Mouse (Mus musculus): Measurements from ENCODE around the gene Kremen2. TPM values are rescaled to one million over a fixed set of nuclear protein-coding genes. Genes with fewer than 3 reads are reported as not detected.
A peak's percentile ranks its signal among the peaks of the same experiment; 100 is the strongest.

The Kremen2 gene
- polyA plus RNA-seq, 1 experiment from 2014 or later, result 0.41 TPM

GRCm38 (mm10) chr17:23719455-23719854, 26.2 kb downstream of the Kremen2 start:
- Histone ChIP-seq H3K9me3 (ENCODE audit: low read length) (no peaks in the 10 kb centered on the region), H3K4me1 (ENCODE audit: insufficient read depth, low read depth, low read length) (no peaks in the 10 kb centered on the region), H3K27me3 (replicated peaks; ENCODE audit: insufficient read depth, low read length) (no peaks in the 10 kb centered on the region), H3K9ac (replicated peaks; ENCODE audit: low read depth) (no peak overlapping the region), H3K27ac (ENCODE audit: low read length) (no peak overlapping the region), H3K4me2 (replicated peaks; ENCODE audit: low read depth, low read length) (no peak overlapping the region), H3K4me3 (ENCODE audit: low read depth, low read length) (no peak overlapping the region), H3K36me3 (ENCODE audit: insufficient read depth, low read length) (no peaks in the 10 kb centered on the region)
- no peak for TF ChIP-seq EP300 (IDR thresholded peaks at IDR 0.05)
- TF ChIP-seq CTCF (IDR thresholded peaks at IDR 0.05), result no peak
- DNase-seq (ENCODE audit: low spot score) (no peak), ATAC-seq (no peak)
- 21% methylated on average over 1 of the region's 1 CpGs for WGBS

GRCm38 (mm10) chr17:23717003-23717402, 28.6 kb downstream of the Kremen2 start:
- no peak for DNase-seq (ENCODE audit: low spot score)
- 53% methylated on average over 2 of the region's 2 CpGs for WGBS
- no peak for ATAC-seq

GRCm38 (mm10) chr17:23706212-23706611, 39.4 kb downstream of the Kremen2 start:
- TF ChIP-seq EP300 (IDR thresholded peaks at IDR 0.05) (no peak), CTCF (IDR thresholded peaks at IDR 0.05) (peak; percentile 90)
- no peaks in the 10 kb centered on the region for H3K36me3 ChIP-seq (ENCODE audit: insufficient read depth, low read length)
- no peaks in the 10 kb centered on the region for H3K9me3 ChIP-seq (ENCODE audit: low read length)
- no peak overlapping the region for H3K9ac ChIP-seq (replicated peaks; ENCODE audit: low read depth)
- H3K27ac ChIP-seq (ENCODE audit: low read length), result no peak overlapping the region
- H3K4me1 ChIP-seq (ENCODE audit: insufficient read depth, low read depth, low read length), result no peaks in the 10 kb centered on the region
- no peak overlapping the region for H3K4me2 ChIP-seq (replicated peaks; ENCODE audit: low read depth, low read length)
- DNase-seq (ENCODE audit: low spot score) (peak; percentile 77), ATAC-seq (peak; percentile 71)
- no peaks in the 10 kb centered on the region for H3K27me3 ChIP-seq (replicated peaks; ENCODE audit: insufficient read depth, low read length)
- no peak overlapping the region for H3K4me3 ChIP-seq (ENCODE audit: low read depth, low read length)
- WGBS, result 3% methylated on average over 3 of the region's 3 CpGs

More at GRCm38 (mm10) chr17:23717003-23717402, 28.6 kb downstream of the Kremen2 start:
- Histone ChIP-seq H3K27me3 (replicated peaks; ENCODE audit: insufficient read depth, low read length) (no peaks in the 10 kb centered on the region), H3K9me3 (ENCODE audit: low read length) (no peaks in the 10 kb centered on the region), H3K9ac (replicated peaks; ENCODE audit: low read depth) (no peak overlapping the region), H3K27ac (ENCODE audit: low read length) (no peak overlapping the region), H3K4me1 (ENCODE audit: insufficient read depth, low read depth, low read length) (no peaks in the 10 kb centered on the region), H3K36me3 (ENCODE audit: insufficient read depth, low read length) (no peaks in the 10 kb centered on the region), H3K4me2 (replicated peaks; ENCODE audit: low read depth, low read length) (no peak overlapping the region), H3K4me3 (ENCODE audit: low read depth, low read length) (no peak overlapping the region)
- no peak for TF ChIP-seq CTCF (IDR thresholded peaks at IDR 0.05)
- TF ChIP-seq EP300 (IDR thresholded peaks at IDR 0.05), result no peak

- H3K4me2 ChIP-seq (replicated peaks; ENCODE audit: low read depth, low read length), result no peak overlapping the region
- no peak overlapping the region for H3K27ac ChIP-seq (ENCODE audit: low read length)
- no peaks in the 10 kb centered on the region for H3K36me3 ChIP-seq (ENCODE audit: insufficient read depth, low read length)
- TF ChIP-seq EP300 (IDR thresholded peaks at IDR 0.05), result no peak
- no peak for TF ChIP-seq CTCF (IDR thresholded peaks at IDR 0.05)
- ATAC-seq (no peak), DNase-seq (ENCODE audit: low spot score) (no peak)
- H3K9ac ChIP-seq (replicated peaks; ENCODE audit: low read depth), result no peak overlapping the region
- no peaks in the 10 kb centered on the region for H3K27me3 ChIP-seq (replicated peaks; ENCODE audit: insufficient read depth, low read length)
- no peaks in the 10 kb centered on the region for H3K9me3 ChIP-seq (ENCODE audit: low read length)
- WGBS, result 69% methylated on average over 6 of the region's 7 CpGs
- no peak overlapping the region for H3K4me3 ChIP-seq (ENCODE audit: low read depth, low read length)
- no peaks in the 10 kb centered on the region for H3K4me1 ChIP-seq (ENCODE audit: insufficient read depth, low read depth, low read length)
Measured at GRCm38 (mm10) chr17:23705525-23706104, 40.0 kb downstream of the Kremen2 start.

GRCm38 (mm10) chr17:23704741-23705140, 40.9 kb downstream of the Kremen2 start:
- DNase-seq (ENCODE audit: low spot score), result no peak
- Histone ChIP-seq H3K36me3 (ENCODE audit: insufficient read depth, low read length) (no peaks in the 10 kb centered on the region), H3K27me3 (replicated peaks; ENCODE audit: insufficient read depth, low read length) (no peaks in the 10 kb centered on the region), H3K9ac (replicated peaks; ENCODE audit: low read depth) (no peak overlapping the region), H3K4me3 (ENCODE audit: low read depth, low read length) (no peak overlapping the region), H3K4me2 (replicated peaks; ENCODE audit: low read depth, low read length) (no peak overlapping the region), H3K4me1 (ENCODE audit: insufficient read depth, low read depth, low read length) (no peaks in the 10 kb centered on the region), H3K27ac (ENCODE audit: low read length) (no peak overlapping the region), H3K9me3 (ENCODE audit: low read length) (no peaks in the 10 kb centered on the region)
- no peak for ATAC-seq
- WGBS, result 35% methylated on average over 7 of the region's 7 CpGs
- no peak for TF ChIP-seq EP300 (IDR thresholded peaks at IDR 0.05)

GRCm38 (mm10) chr17:23703301-23703700, 42.3 kb downstream of the Kremen2 start:
- H3K4me1 ChIP-seq (ENCODE audit: insufficient read depth, low read depth, low read length), result no peaks in the 10 kb centered on the region
- H3K27me3 ChIP-seq (replicated peaks; ENCODE audit: insufficient read depth, low read length), result no peaks in the 10 kb centered on the region
- H3K9me3 ChIP-seq (ENCODE audit: low read length), result no peaks in the 10 kb centered on the region
- DNase-seq (ENCODE audit: low spot score) (no peak), ATAC-seq (no peak)
- H3K4me3 ChIP-seq (ENCODE audit: low read depth, low read length), result no peak overlapping the region
- no peak overlapping the region for H3K27ac ChIP-seq (ENCODE audit: low read length)
- no peaks in the 10 kb centered on the region for H3K36me3 ChIP-seq (ENCODE audit: insufficient read depth, low read length)
- H3K4me2 ChIP-seq (replicated peaks; ENCODE audit: low read depth, low read length), result no peak overlapping the region
- no peak overlapping the region for H3K9ac ChIP-seq (replicated peaks; ENCODE audit: low read depth)
- 81% methylated on average over 9 of the region's 9 CpGs for WGBS
- TF ChIP-seq CTCF (IDR thresholded peaks at IDR 0.05) (no peak), EP300 (IDR thresholded peaks at IDR 0.05) (no peak)

- Histone ChIP-seq H3K4me2 (replicated peaks; ENCODE audit: low read depth, low read length) (peak overlapping the region; percentile 100), H3K4me1 (ENCODE audit: insufficient read depth, low read depth, low read length) (no peaks in the 10 kb centered on the region), H3K36me3 (ENCODE audit: insufficient read depth, low read length) (no peaks in the 10 kb centered on the region), H3K9ac (replicated peaks; ENCODE audit: low read depth) (no peak overlapping the region), H3K9me3 (ENCODE audit: low read length) (no peaks in the 10 kb centered on the region), H3K27ac (ENCODE audit: low read length) (no peak overlapping the region), H3K27me3 (replicated peaks; ENCODE audit: insufficient read depth, low read length) (no peaks in the 10 kb centered on the region), H3K4me3 (ENCODE audit: low read depth, low read length) (peak overlapping the region; percentile 60)
- ATAC-seq (peak; percentile 99), DNase-seq (ENCODE audit: low spot score) (peak; percentile 95)
- WGBS, result 2% methylated on average over 20 of the region's 28 CpGs
- TF ChIP-seq EP300 (IDR thresholded peaks at IDR 0.05) (no peak), CTCF (IDR thresholded peaks at IDR 0.05) (peak; percentile 93)
Measured at GRCm38 (mm10) chr17:23700079-23700478, 45.6 kb downstream of the Kremen2 start.
